Mouse (Mus musculus) stomach, postnatal 0 days (tissue): ENCODE measurements around the gene Dazap1.

Experiments used
- CTCF ChIP-seq: IDR thresholded peaks from 2 replicates; pipeline ENCODE4 v1.5.1; 2016; ENCODE audit warnings: antibody characterized with exemption, low read depth, mild to moderate bottlenecking, moderate library complexity
- EP300 ChIP-seq: optimal IDR thresholded peaks from 2 replicates; pipeline ENCODE3; 2016; ENCODE audit warnings: antibody characterized with exemption

GRCm38 (mm10) chr10:80262776-80263365 lies 1.6 kb downstream of the Dazap1 start:
- no peak for TF ChIP-seq CTCF
- no peak for TF ChIP-seq EP300
